Mouse (Mus musculus) liver, adult 2 months (tissue): ENCODE measurements around the gene Ier5l. TPM values are rescaled to one million over a fixed set of nuclear protein-coding genes. Genes with fewer than 3 reads are reported as not detected.

Experiments
- DNase-seq: peaks from one replicate; pipeline ENCODE4 v3.0.0-alpha.2; 2011; ENCODE audit warnings: low read depth, low spot score; ENCODE audit errors: extremely low read depth
- H3K27ac ChIP-seq: fragments of 200-500 bp; replicated peaks from 2 replicates; pipeline ENCODE4 v1.5.1; 2012; ENCODE audit warnings: low read depth, mild to moderate bottlenecking, control low read depth, inconsistent platforms, low read length; ENCODE audit not compliant: insufficient read depth
- H3K27me3 ChIP-seq: fragments of 200-500 bp; 2 replicates; pipeline ENCODE4 v1.6.1; 2012; ENCODE audit warnings: mild to moderate bottlenecking, moderate library complexity, low read length, inconsistent platforms; ENCODE audit not compliant: control insufficient read depth, insufficient read depth
- H3K36me3 ChIP-seq: fragments of 200-500 bp; 2 replicates; pipeline ENCODE4 v1.6.1; 2012; ENCODE audit warnings: low read length, inconsistent platforms; ENCODE audit not compliant: control insufficient read depth, insufficient read depth
- H3K4me1 ChIP-seq: fragments of 200-500 bp; 2 replicates; pipeline ENCODE4 v1.6.1; 2011; ENCODE audit warnings: low read length; ENCODE audit not compliant: control insufficient read depth, insufficient read depth
- H3K4me3 ChIP-seq: fragments of 200-500 bp; 2 replicates; pipeline ENCODE4 v1.5.1; 2011; ENCODE audit warnings: low read depth, mild to moderate bottlenecking, control low read depth, low read length, moderate library complexity; ENCODE audit not compliant: insufficient read depth
- H3K79me2 ChIP-seq: fragments of 200-500 bp; 2 replicates; pipeline ENCODE4 v1.6.1; 2012; ENCODE audit warnings: inconsistent platforms, mild to moderate bottlenecking, low read length, moderate library complexity; ENCODE audit not compliant: control insufficient read depth, insufficient read depth
- H3K9ac ChIP-seq: fragments of 200-500 bp; 2 replicates; pipeline ENCODE4 v1.6.1; 2012; ENCODE audit warnings: low read depth, mild to moderate bottlenecking, control low read depth, inconsistent platforms, low read length
- CTCF ChIP-seq: fragments of 200-500 bp; IDR thresholded peaks from 2 replicates; pipeline ENCODE4 v1.5.1; 2011; ENCODE audit warnings: low read depth, low read length, control low read depth
- POLR2A ChIP-seq: fragments of 200-500 bp; IDR thresholded peaks from 2 replicates; pipeline ENCODE4 v1.6.1; 2011; ENCODE audit warnings: low read length, control low read depth; ENCODE audit not compliant: insufficient read depth; ENCODE audit errors: extremely low read depth
- WGBS: fragments of 180-500 bp; shearing (Covaris S2); methylation state at CpG from one replicate; pipeline ENCODE4 v1.1.7; 2018; 5-methylcytosine and 5-hydroxymethylcytosine counted together
- polyA plus RNA-seq: library from polyadenylated mRNA; depleted of rRNA; stranded (reverse); fragments of >200 nt; gene quantifications from 2 replicates; pipeline ENCODE4 v1.2.3, GENCODE M21; 2012
- total RNA-seq: library from RNA; depleted of rRNA; stranded (reverse); fragments of >200 nt; gene quantifications from 2 replicates; pipeline ENCODE4 v1.2.3, GENCODE M21; 2014

Ier5l gene
- total and polyA plus RNA-seq, 2 experiments: 0.55 to 1.1 TPM

DNA sequence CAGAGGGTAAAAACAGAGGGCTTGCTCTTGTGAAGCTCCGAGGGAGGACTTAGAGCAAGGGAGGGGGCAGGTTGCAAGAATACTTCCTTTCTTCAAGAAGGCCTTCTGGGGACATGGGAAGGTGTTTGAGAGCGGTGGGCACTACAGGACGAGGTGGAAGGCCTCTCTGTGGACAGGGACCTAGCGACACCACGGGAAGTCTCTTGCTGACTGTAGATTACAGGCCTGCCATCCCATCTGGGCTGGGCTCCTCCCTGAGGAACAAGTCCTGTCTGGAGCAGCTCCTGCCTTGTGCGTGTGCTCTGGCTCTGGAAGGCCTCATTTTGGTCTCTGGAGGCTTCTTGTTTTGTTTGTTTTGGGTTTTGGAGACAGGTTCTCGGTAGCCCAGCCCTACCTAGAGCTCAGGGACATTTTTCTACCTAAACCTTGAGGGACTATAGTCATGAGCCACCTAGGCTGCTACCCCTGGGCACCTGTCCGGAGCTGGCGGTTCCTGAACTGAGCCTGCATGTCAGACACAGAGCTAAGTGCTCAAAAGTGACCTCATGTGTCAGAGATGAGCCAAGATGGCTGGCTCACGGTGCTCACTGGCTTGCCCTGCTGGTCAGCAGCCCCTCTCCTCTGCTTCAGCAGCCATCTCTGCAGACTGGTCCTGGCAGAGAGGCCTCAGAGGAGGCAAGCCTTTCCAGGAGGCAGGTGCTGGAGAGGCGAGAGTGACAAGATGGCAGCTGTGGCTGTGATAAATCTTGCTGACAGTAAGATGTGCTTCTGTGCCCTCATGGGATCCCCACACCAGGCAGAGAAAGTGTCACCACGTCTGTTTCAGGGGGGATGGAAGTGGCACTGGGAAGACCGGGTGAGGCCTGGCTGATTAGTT lies 17.7 kb downstream of the Ier5l start:
- TF ChIP-seq POLR2A: no peak
- 81% methylated on average over 13 of the region's 13 CpGs for WGBS
- H3K4me3 ChIP-seq: no peak overlapping the region
- DNase-seq: no peak
- no peaks in the 10 kb centered on the region for H3K4me1 ChIP-seq
- no peaks in the 10 kb centered on the region for H3K79me2 ChIP-seq
- H3K27ac ChIP-seq: no peak overlapping the region
- no peaks in the 10 kb centered on the region for H3K36me3 ChIP-seq
- H3K27me3 ChIP-seq: no peaks in the 10 kb centered on the region
- no peak overlapping the region for H3K9ac ChIP-seq

DNA sequence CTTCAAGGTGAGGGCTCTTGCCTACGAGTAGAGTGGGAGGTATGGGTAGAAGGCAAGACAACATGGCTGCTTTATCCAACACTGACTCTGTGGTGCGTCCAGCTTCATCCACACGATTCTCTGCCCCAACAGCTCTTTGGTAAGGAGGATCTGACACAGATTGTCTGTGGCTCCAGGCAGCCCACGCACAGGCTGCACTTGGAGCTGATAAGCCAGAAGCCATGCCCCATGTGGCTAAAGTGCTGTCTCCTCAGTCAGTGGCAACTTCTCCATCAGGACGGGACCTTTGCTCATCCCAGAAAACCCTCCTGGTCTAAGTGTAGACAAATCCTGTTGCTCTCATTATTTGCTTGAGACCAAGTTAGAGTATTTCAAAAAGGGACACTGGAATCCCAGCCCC lies 19.4 kb downstream of the Ier5l start:
- H3K9ac ChIP-seq: no peak overlapping the region
- WGBS: 91% methylated on average over 5 of the region's 5 CpGs
- DNase-seq: no peak
- H3K36me3 ChIP-seq: no peaks in the 10 kb centered on the region
- H3K4me3 ChIP-seq: no peak overlapping the region
- H3K27me3 ChIP-seq: no peaks in the 10 kb centered on the region
- H3K79me2 ChIP-seq: no peaks in the 10 kb centered on the region
- H3K4me1 ChIP-seq: no peaks in the 10 kb centered on the region
- no peak overlapping the region for H3K27ac ChIP-seq
- no peak for TF ChIP-seq POLR2A
- TF ChIP-seq CTCF: no peak

DNA sequence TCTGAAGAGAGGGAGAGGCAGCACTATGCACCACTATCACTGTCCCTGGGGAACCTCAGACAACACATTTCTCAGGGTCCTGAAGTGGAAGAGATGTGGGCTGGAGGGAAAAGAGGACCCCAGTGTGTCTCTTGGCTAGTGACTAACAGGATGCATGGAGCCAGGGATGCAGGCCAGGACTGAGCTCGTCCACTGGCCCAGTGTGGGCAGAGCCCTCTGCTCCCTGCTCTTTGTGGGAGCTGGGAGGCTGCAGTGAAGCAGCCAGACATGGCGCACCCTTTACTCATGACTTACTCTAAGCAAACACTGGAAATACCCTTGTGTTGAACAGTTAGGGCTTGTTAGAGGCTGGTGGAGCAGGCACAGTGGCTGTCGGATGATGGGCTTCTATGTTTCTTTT lies 20.4 kb downstream of the Ier5l start:
- 91% methylated on average over 3 of the region's 3 CpGs for WGBS

DNA sequence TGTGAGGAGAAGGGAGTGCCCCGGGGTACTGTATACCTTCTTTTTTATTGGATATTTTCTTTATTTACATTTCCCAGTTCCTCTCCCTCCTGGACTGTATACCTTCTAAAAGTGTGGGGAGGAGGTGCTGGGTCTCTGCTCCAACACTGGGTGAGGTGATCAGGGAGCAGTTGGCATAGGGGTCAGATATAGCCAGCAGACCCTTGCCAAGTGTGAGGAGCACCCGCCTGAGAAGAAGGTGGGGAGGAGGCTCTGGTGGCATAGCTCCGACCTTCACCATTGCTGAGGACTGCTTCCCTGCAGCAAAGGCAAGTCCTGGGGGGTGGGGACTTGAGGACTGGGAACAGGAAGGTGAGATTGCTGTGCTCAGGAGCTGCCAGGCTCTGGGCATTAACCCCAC lies 22.5 kb downstream of the Ier5l start:
- Histone ChIP-seq H3K9ac (no peak overlapping the region), H3K4me1 (peaks cover 1% of the 10 kb centered on the region; the same call in 1 of the 2 replicates), H3K36me3 (no peaks in the 10 kb centered on the region), H3K4me3 (no peak overlapping the region), H3K27me3 (no peaks in the 10 kb centered on the region), H3K27ac (no peak overlapping the region), H3K79me2 (no peaks in the 10 kb centered on the region)
- 77% methylated on average over 3 of the region's 3 CpGs for WGBS
- no peak for TF ChIP-seq POLR2A
- TF ChIP-seq CTCF: no peak
- DNase-seq: no peak

More for the DNA sequence above, 20.4 kb downstream of the Ier5l start:
- DNase-seq: no peak
- no peaks in the 10 kb centered on the region for H3K79me2 ChIP-seq
- no peaks in the 10 kb centered on the region for H3K27me3 ChIP-seq
- H3K36me3 ChIP-seq: no peaks in the 10 kb centered on the region
- TF ChIP-seq POLR2A (no peak), CTCF (no peak)
- H3K4me3 ChIP-seq: no peak overlapping the region
- H3K27ac ChIP-seq: no peak overlapping the region
- no peaks in the 10 kb centered on the region for H3K4me1 ChIP-seq
- H3K9ac ChIP-seq: no peak overlapping the region

DNA sequence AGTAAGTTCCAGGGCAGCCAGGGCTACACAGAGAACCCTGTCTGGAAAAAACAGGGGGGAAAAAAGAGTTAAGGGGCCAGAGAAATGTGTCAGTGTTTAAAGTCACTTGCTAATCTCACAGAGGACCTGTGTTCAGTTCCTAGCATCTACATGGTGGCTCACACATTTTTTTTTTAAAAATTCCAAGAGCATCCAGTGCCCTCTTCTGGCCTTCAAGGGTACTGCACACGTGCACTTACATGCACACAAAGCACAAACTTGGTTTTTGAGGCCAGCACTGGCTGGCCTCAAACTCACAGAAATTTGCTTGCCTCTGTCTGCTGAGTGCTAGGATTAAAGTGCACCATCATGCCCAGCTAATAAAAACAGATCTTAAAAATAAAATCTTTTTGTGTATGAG lies 23.5 kb downstream of the Ier5l start:
- Histone ChIP-seq H3K36me3 (no peaks in the 10 kb centered on the region), H3K4me3 (no peak overlapping the region), H3K4me1 (peaks cover 2% of the 10 kb centered on the region; the same call in 1 of the 2 replicates), H3K9ac (no peak overlapping the region), H3K27ac (no peak overlapping the region), H3K27me3 (no peaks in the 10 kb centered on the region), H3K79me2 (no peaks in the 10 kb centered on the region)
- TF ChIP-seq CTCF: peak; percentile 43; the same call in 1 of the 2 replicates
- TF ChIP-seq POLR2A: no peak
- 83% methylated on average over 1 of the region's 1 CpGs for WGBS
- no peak for DNase-seq

DNA sequence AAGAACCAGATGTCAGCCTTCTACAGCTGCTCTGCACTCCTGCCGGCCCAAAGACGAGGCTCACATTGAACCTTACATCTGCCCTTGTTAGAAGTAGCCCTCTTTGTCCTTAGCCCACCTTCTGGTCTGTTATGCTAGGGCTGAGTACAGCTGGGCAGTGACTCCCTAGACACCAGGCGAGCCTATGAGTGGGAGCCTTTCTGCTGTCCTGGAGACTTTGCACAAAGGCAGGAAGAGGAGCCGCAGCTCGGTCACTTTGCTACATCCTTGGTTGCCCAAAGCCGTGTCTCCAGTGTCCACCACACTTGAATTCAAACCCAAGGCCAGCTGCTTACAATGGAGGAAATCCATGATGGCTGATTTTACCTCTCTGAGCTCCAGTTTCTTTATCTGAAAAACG lies 25.6 kb downstream of the Ier5l start:
- no peak overlapping the region for H3K9ac ChIP-seq
- no peak overlapping the region for H3K27ac ChIP-seq
- no peak for DNase-seq
- peaks cover 2% of the 10 kb centered on the region; the same call in 1 of the 2 replicates for H3K4me1 ChIP-seq
- H3K79me2 ChIP-seq: no peaks in the 10 kb centered on the region
- no peaks in the 10 kb centered on the region for H3K27me3 ChIP-seq
- H3K36me3 ChIP-seq: no peaks in the 10 kb centered on the region
- TF ChIP-seq POLR2A (no peak), CTCF (no peak)
- 84% methylated on average over 7 of the region's 7 CpGs for WGBS
- H3K4me3 ChIP-seq: no peak overlapping the region
